Comparison of ENCODE assay signal across 21 mouse cellular contexts in the genomic region with DNA sequence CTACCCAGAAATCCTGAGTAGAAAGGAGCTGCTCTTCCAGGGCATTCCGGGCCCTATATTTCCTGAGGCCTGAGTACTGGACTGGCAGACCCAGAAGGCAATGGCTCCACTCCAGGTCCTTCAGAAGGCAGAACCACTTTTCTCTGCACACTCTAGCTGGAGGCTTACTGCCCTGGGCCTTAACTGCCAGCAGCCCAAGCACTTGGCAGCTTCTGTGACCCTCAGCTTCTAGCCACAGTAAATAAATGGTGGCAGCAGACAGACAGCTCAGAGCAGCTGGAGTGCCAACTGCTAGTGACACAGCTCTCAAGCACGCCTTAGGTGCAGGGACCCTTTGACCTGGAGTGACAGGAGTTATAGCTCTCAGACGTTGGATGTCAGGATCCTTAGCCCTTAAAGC. TPM values are rescaled to one million over a fixed set of nuclear protein-coding genes. Genes with fewer than 3 reads are reported as not detected.
DNase-seq lines count a peak whose midpoint lies in the region; ATAC-seq and TF ChIP-seq lines count a peak whose summit lies in the region.
"Had no signal": no experiment of that assay in that cellular context is flagged by ENCODE, and none has a peak within 500 bp of the region (broad histone marks: within the 10 kb centered on the region; RNA-seq: fewer than 3 reads in every experiment).

No protein-coding gene starts in this region.

- TF ChIP-seq POLR2A in bone marrow, adult 2 months (IDR thresholded peaks at IDR 0.05; ENCODE audit: borderline replicate concordance, control insufficient read depth, low read depth, low read length): no peak

- intact Hi-C loops in gastrocnemius, postnatal 14 days (cut with DNase I; ENCODE audit: low total_unique reads): no loop called here

- no peaks in the 10 kb centered on the region for H3K4me1 ChIP-seq in midbrain, postnatal 0 days (ENCODE audit: insufficient read depth, low read length)
- peaks cover 7% of the 10 kb centered on the region; the same call in 1 of the 2 replicates for H3K4me1 ChIP-seq in midbrain, embryonic 15.5 days
- H3K4me1 ChIP-seq in bone marrow, adult 2 months (ENCODE audit: control insufficient read depth, insufficient read depth, low read length): peaks cover 1% of the 10 kb centered on the region; the same call in 1 of the 2 replicates
- H3K4me1 ChIP-seq in heart, embryonic 10.5 days: 0 out of 2 replicates have a peak, but pooled peaks cover 2% of the 10 kb centered on the region
- H3K4me1 ChIP-seq: hindbrain, embryonic 15.5 days had no signal

- H3K9ac ChIP-seq in midbrain, postnatal 0 days (replicated peaks; ENCODE audit: low read length, poor library complexity, severe bottlenecking): no peak overlapping the region
- no peak overlapping the region for H3K9ac ChIP-seq in midbrain, embryonic 15.5 days
- H3K9ac ChIP-seq: hindbrain, embryonic 15.5 days; limb, embryonic 15.5 days; lung, embryonic 14.5 days; neural tube, embryonic 13.5 days had no signal

- no peak for ATAC-seq in midbrain, postnatal 0 days (ENCODE audit: low FRiP score)
- no peak for ATAC-seq in midbrain, embryonic 15.5 days (replicated peaks)
- ATAC-seq: forebrain, embryonic 16.5 days had no signal

- H3K27ac ChIP-seq in midbrain, postnatal 0 days (ENCODE audit: low read depth, low read length): no peak overlapping the region
- no peak overlapping the region for H3K27ac ChIP-seq in midbrain, embryonic 15.5 days
- H3K27ac ChIP-seq in bone marrow, adult 2 months (ENCODE audit: control insufficient read depth, insufficient read depth, low read depth, low read length, poor library complexity): peak overlapping the region; percentile 29; the same call in 1 of the 2 replicates
- no peak overlapping the region for H3K27ac ChIP-seq in heart, embryonic 10.5 days
- H3K27ac ChIP-seq: hindbrain, embryonic 15.5 days; limb, embryonic 15.5 days; neural tube, embryonic 13.5 days had no signal

- 77% methylated on average over 3 of the region's 3 CpGs for WGBS in midbrain, postnatal 0 days
- 75% methylated on average over 3 of the region's 3 CpGs for WGBS in midbrain, embryonic 15.5 days
- WGBS in bone marrow, adult 2 months: 76% methylated on average over 3 of the region's 3 CpGs
- WGBS in heart, embryonic 10.5 days: 74% methylated on average over 3 of the region's 3 CpGs

- no peaks in the 10 kb centered on the region for H3K27me3 ChIP-seq in midbrain, postnatal 0 days (ENCODE audit: insufficient read depth, low read length)
- no peaks in the 10 kb centered on the region for H3K27me3 ChIP-seq in midbrain, embryonic 15.5 days (replicated peaks)
- peaks cover 15% of the 10 kb centered on the region; the same call in 1 of the 2 replicates for H3K27me3 ChIP-seq in heart, embryonic 10.5 days (ENCODE audit: insufficient read depth, poor library complexity, severe bottlenecking)
- H3K27me3 ChIP-seq: hindbrain, embryonic 15.5 days; limb, embryonic 15.5 days; neural tube, embryonic 13.5 days had no signal

- DNase-seq in gastrocnemius, postnatal 14 days: peak; percentile 32
- no peak for DNase-seq in gastrocnemius, postnatal 10 days
- peak; percentile 36 for DNase-seq in midbrain, postnatal 0 days (ENCODE audit: low spot score)
- DNase-seq in mesoderm, embryonic 11.5 days (ENCODE audit: low read depth, low spot score): peak; percentile 21
- no peak for DNase-seq in embryo, embryonic 10.5 days (ENCODE audit: low spot score)
- no peak for DNase-seq in heart, embryonic 10.5 days (ENCODE audit: low spot score)
- DNase-seq: cerebellum, adult 11-12 months; heart, postnatal 10 days; kidney, adult 18-20 months; kidney, postnatal 25 days; layer of hippocampus, adult 9-11 months; lung, embryonic 14.5 days; right cerebral cortex, postnatal 4 days; thymus, postnatal 4 days had no signal

- no peak overlapping the region for H3K4me3 ChIP-seq in midbrain, postnatal 0 days (ENCODE audit: low read depth, low read length)
- H3K4me3 ChIP-seq in midbrain, embryonic 15.5 days: no peak overlapping the region
- H3K4me3 ChIP-seq in bone marrow, adult 2 months (replicated peaks; ENCODE audit: control insufficient read depth, low read depth, low read length): no peak overlapping the region
- no peak overlapping the region for H3K4me3 ChIP-seq in heart, embryonic 10.5 days
- H3K4me3 ChIP-seq: erythroblast, embryonic 14.5 days; hindbrain, embryonic 15.5 days; limb, embryonic 15.5 days; neural tube, embryonic 13.5 days had no signal

- TF ChIP-seq CTCF in midbrain, postnatal 0 days (IDR thresholded peaks at IDR 0.05): no peak
- no peak for TF ChIP-seq CTCF in bone marrow, adult 2 months (IDR thresholded peaks at IDR 0.05; ENCODE audit: control insufficient read depth, insufficient read depth, low read length)

- no peak overlapping the region for H3K4me2 ChIP-seq in midbrain, postnatal 0 days (ENCODE audit: low read depth, low read length, poor library complexity, severe bottlenecking)
- H3K4me2 ChIP-seq in midbrain, embryonic 15.5 days: no peak overlapping the region
- H3K4me2 ChIP-seq: hindbrain, embryonic 15.5 days; limb, embryonic 15.5 days; lung, embryonic 14.5 days; neural tube, embryonic 13.5 days had no signal

- no peaks in the 10 kb centered on the region for H3K9me3 ChIP-seq in midbrain, postnatal 0 days (ENCODE audit: low read length)
- H3K9me3 ChIP-seq in midbrain, embryonic 15.5 days: no peaks in the 10 kb centered on the region
- no peaks in the 10 kb centered on the region for H3K9me3 ChIP-seq in heart, embryonic 10.5 days
- H3K9me3 ChIP-seq: hindbrain, embryonic 15.5 days; limb, embryonic 15.5 days; neural tube, embryonic 13.5 days had no signal

- peaks cover 9% of the 10 kb centered on the region; the same call in 1 of the 2 replicates for H3K36me3 ChIP-seq in midbrain, postnatal 0 days (ENCODE audit: insufficient read depth, low read length)
- H3K36me3 ChIP-seq in midbrain, embryonic 15.5 days (replicated peaks): no peaks in the 10 kb centered on the region
- no peaks in the 10 kb centered on the region for H3K36me3 ChIP-seq in heart, embryonic 10.5 days
- H3K36me3 ChIP-seq: limb, embryonic 15.5 days; neural tube, embryonic 13.5 days had no signal

RNA-seq across cellular contexts. Expression of gene Noc4l, which starts 45.5 kb away (rescaled TPM):
- total RNA-seq in gastrocnemius, postnatal 14 days (2021): 10 to 100 TPM; 15.1 to 17.3 TPM
- total RNA-seq in gastrocnemius, postnatal 10 days (2021): 10 to 100 TPM; 15.5 to 16.9 TPM
- 42.9 and 48.7 TPM in 2 replicates for total RNA-seq in midbrain, postnatal 0 days (2014; rRNA removed)
- polyA plus RNA-seq in midbrain, postnatal 0 days (2015; fragmentation: Nextera tagmentation; extraction: Ambion mirVana): 41.8 and 43.9 TPM in 2 replicates
- 48.1 and 50.1 TPM in 2 replicates for polyA plus RNA-seq in midbrain, embryonic 15.5 days (2015; fragmentation: Nextera tagmentation; extraction: Ambion mirVana)
- polyA plus RNA-seq in bone marrow, adult 2 months (2011; ENCODE audit: insufficient read depth, insufficient read length, low replicate concordance, missing spikeins): 28.9 and 42.6 TPM in 2 replicates
- 55.1 and 73.2 TPM in 2 replicates for polyA plus RNA-seq in heart, embryonic 10.5 days (2016; fragmentation: Nextera tagmentation; extraction: Ambion mirVana)

RNA-seq across cellular contexts. Expression of gene Ddx51, which starts 45.5 kb away (rescaled TPM):
- total RNA-seq in gastrocnemius, postnatal 14 days (2021): 1 to 10 TPM; 7.7 to 9.5 TPM
- 10 to 100 TPM in 1 of 2 experiments, 1 to 10 TPM in 1; 9.5 to 10.8 TPM for total RNA-seq in gastrocnemius, postnatal 10 days (2021)
- total RNA-seq in midbrain, postnatal 0 days (2014; rRNA removed): 5.8 and 7.7 TPM in 2 replicates
- polyA plus RNA-seq in midbrain, postnatal 0 days (2015; fragmentation: Nextera tagmentation; extraction: Ambion mirVana): 10.5 and 11.0 TPM in 2 replicates
- polyA plus RNA-seq in midbrain, embryonic 15.5 days (2015; fragmentation: Nextera tagmentation; extraction: Ambion mirVana): 21.0 and 22.0 TPM in 2 replicates
- polyA plus RNA-seq in bone marrow, adult 2 months (2011; ENCODE audit: insufficient read depth, insufficient read length, low replicate concordance, missing spikeins): 16.6 and 24.2 TPM in 2 replicates
- 21.2 and 33.9 TPM in 2 replicates for polyA plus RNA-seq in heart, embryonic 10.5 days (2016; fragmentation: Nextera tagmentation; extraction: Ambion mirVana)

Comparison
In these comparisons a context has a peak if more than half of its experiments do, and no peak if none do; other contexts are left out.
1. DNase-seq: peak in gastrocnemius, postnatal 14 days (single experiment), midbrain, postnatal 0 days (single experiment) and mesoderm, embryonic 11.5 days (single experiment); none in gastrocnemius, postnatal 10 days (single experiment), embryo, embryonic 10.5 days (single experiment) and heart, embryonic 10.5 days (single experiment).